ENCODE assay signal across 22 mouse cellular contexts in genomic region chr17:73875268-73875667, GRCm38 (mm10).
DNase-seq lines count a peak whose midpoint lies in the region; ATAC-seq lines count a peak whose summit lies in the region.
"Had no signal": no experiment of that assay in that cellular context is flagged by ENCODE, and none has a peak within 500 bp of the region (broad histone marks: within the 10 kb centered on the region; RNA-seq: fewer than 3 reads in every experiment).

No protein-coding gene starts in this region.

- no peaks in the 10 kb centered on the region for H3K36me3 ChIP-seq in hindbrain, embryonic 10.5 days
- H3K36me3 ChIP-seq: embryonic facial prominence, embryonic 15.5 days; forebrain, embryonic 15.5 days; heart, embryonic 10.5 days had no signal

- H3K27me3 ChIP-seq in hindbrain, embryonic 10.5 days (ENCODE audit: insufficient read depth, poor library complexity, severe bottlenecking) = no peaks in the 10 kb centered on the region
- H3K27me3 ChIP-seq: CH12.LX; embryonic facial prominence, embryonic 15.5 days; forebrain, embryonic 15.5 days had no signal

- H3K9me3 ChIP-seq in hindbrain, embryonic 10.5 days = no peaks in the 10 kb centered on the region
- H3K9me3 ChIP-seq: embryonic facial prominence, embryonic 15.5 days; forebrain, embryonic 15.5 days; heart, embryonic 10.5 days had no signal

- peaks cover 7% of the 10 kb centered on the region for H3K4me1 ChIP-seq in hindbrain, embryonic 10.5 days (replicated peaks)
- H3K4me1 ChIP-seq: embryonic facial prominence, embryonic 15.5 days; forebrain, embryonic 15.5 days; heart, embryonic 10.5 days had no signal

- H3K27ac ChIP-seq in hindbrain, embryonic 10.5 days = no peak overlapping the region
- H3K27ac ChIP-seq: embryonic facial prominence, embryonic 15.5 days; forebrain, embryonic 15.5 days; heart, embryonic 10.5 days; hindbrain, embryonic 14.5 days had no signal

- WGBS in hindbrain, embryonic 10.5 days = 92% methylated on average over 4 of the region's 4 CpGs

- no peak overlapping the region for H3K4me3 ChIP-seq in hindbrain, embryonic 10.5 days
- H3K4me3 ChIP-seq: embryonic facial prominence, embryonic 15.5 days; erythroblast, embryonic 14.5 days; forebrain, embryonic 15.5 days; heart, embryonic 10.5 days had no signal

- DNase-seq in 416B (ENCODE audit: low read depth) = peak; percentile 86
- peak; percentile 41 for DNase-seq in CD4-positive, CD25-positive, alpha-beta regulatory T cell, adult 2 months (ENCODE audit: low read depth, low spot score)
- DNase-seq in hindbrain, embryonic 10.5 days (ENCODE audit: low spot score) = no peak
- no peak for DNase-seq in spleen, adult 18-20 months
- DNase-seq in cerebellum, adult 11 months = no peak
- DNase-seq: adrenal gland, adult 8-10 months; cerebellum, adult 11-12 months; cerebellum, adult 9-11 months; cerebellum, postnatal 36 days; gastrocnemius, postnatal 36 days; heart, adult 18-20 months; heart, postnatal 10 days; heart, postnatal 4 days; kidney, adult 11 months had no signal

- ATAC-seq in common myeloid progenitor, adult 5-6 weeks (replicated peaks; ENCODE audit: low read depth, poor library complexity, severe bottlenecking) = peak; percentile 38
- peak; percentile 63 for ATAC-seq in inflammation-experienced regulatory T-cells, adult 6 months
- ATAC-seq: forebrain, embryonic 15.5 days had no signal

Comparison
In these comparisons a context has a peak if more than half of its experiments do, and no peak if none do; other contexts are left out.
1. DNase-seq: peak in 416B (single experiment) and CD4-positive, CD25-positive, alpha-beta regulatory T cell, adult 2 months (single experiment); none in hindbrain, embryonic 10.5 days (single experiment), spleen, adult 18-20 months (0 of 2) and cerebellum, adult 11 months (single experiment).